Mouse (Mus musculus) limb, embryonic 11.5 days (tissue): ENCODE data around the gene Tekt2. TPM values are rescaled to one million over a fixed set of nuclear protein-coding genes. Genes with fewer than 3 reads are reported as not detected.
A peak's percentile ranks its signal among the peaks of the same experiment; 100 is the strongest.

Source experiments
- ATAC-seq: fragments of 200-750 bp; cut with Nextera tagmentation; 2 replicates; pipeline ENCODE4 v1.8.0; 2017; ENCODE audit warnings: low read depth; ENCODE audit not compliant: insufficient number of reproducible peaks, low FRiP score, low TSS enrichment
- DNase-seq: peaks from one replicate; pipeline ENCODE4 v3.0.0-alpha.2; 2015; ENCODE audit warnings: low spot score
- H3K27ac ChIP-seq: fragments of 300-500 bp; sonication (generic); replicated peaks from 2 replicates; pipeline ENCODE4 v1.5.1; 2014; ENCODE audit warnings: low read depth, mild to moderate bottlenecking, low read length
- H3K27me3 ChIP-seq: fragments of 300-500 bp; sonication (generic); 2 replicates; pipeline ENCODE4 v1.6.1; 2014; ENCODE audit warnings: mild to moderate bottlenecking, low read length, mixed read lengths; ENCODE audit not compliant: control insufficient read depth, insufficient read depth
- H3K36me3 ChIP-seq: fragments of 300-500 bp; sonication (generic); 2 replicates; pipeline ENCODE4 v1.6.1; 2014; ENCODE audit warnings: mild to moderate bottlenecking, low read length, moderate library complexity, mixed read lengths; ENCODE audit not compliant: control insufficient read depth, insufficient read depth
- H3K4me1 ChIP-seq: fragments of 300-500 bp; sonication (generic); 2 replicates; pipeline ENCODE4 v1.6.1; 2014; ENCODE audit warnings: low read length, mixed read lengths; ENCODE audit not compliant: control insufficient read depth, insufficient read depth
- H3K4me2 ChIP-seq: fragments of 300-500 bp; sonication (generic); 2 replicates; pipeline ENCODE4 v1.6.1; 2014; ENCODE audit warnings: low read depth, mild to moderate bottlenecking, moderate library complexity; ENCODE audit not compliant: severe bottlenecking
- H3K4me3 ChIP-seq: fragments of 300-500 bp; sonication (generic); 2 replicates; pipeline ENCODE4 v1.5.1; 2014; ENCODE audit warnings: low read depth, low read length
- H3K9ac ChIP-seq: fragments of 300-500 bp; sonication (generic); 2 replicates; pipeline ENCODE4 v1.6.1; 2014; ENCODE audit warnings: mild to moderate bottlenecking, low read length
- H3K9me3 ChIP-seq: fragments of 300-500 bp; sonication (generic); 2 replicates; pipeline ENCODE4 v1.6.1; 2016; ENCODE audit warnings: low read length; ENCODE audit not compliant: control insufficient read depth
- WGBS: fragments of 180-500 bp; shearing (Covaris S2); extraction: QIAGEN DNeasy Blood & Tissue Kit; methylation state at CpG from one replicate; pipeline ENCODE4 v1.1.7; 2014; 5-methylcytosine and 5-hydroxymethylcytosine counted together
- polyA plus RNA-seq: library from polyadenylated mRNA; unstranded; fragments of >200 nt; fragmentation: Nextera tagmentation; extraction: Ambion mirVana; gene quantifications from 2 replicates; pipeline ENCODE4 v1.2.1, GENCODE M21; 2014

Tekt2 gene
- polyA plus RNA-seq, 1 experiment from 2014 or later = 2.6 TPM

DNA sequence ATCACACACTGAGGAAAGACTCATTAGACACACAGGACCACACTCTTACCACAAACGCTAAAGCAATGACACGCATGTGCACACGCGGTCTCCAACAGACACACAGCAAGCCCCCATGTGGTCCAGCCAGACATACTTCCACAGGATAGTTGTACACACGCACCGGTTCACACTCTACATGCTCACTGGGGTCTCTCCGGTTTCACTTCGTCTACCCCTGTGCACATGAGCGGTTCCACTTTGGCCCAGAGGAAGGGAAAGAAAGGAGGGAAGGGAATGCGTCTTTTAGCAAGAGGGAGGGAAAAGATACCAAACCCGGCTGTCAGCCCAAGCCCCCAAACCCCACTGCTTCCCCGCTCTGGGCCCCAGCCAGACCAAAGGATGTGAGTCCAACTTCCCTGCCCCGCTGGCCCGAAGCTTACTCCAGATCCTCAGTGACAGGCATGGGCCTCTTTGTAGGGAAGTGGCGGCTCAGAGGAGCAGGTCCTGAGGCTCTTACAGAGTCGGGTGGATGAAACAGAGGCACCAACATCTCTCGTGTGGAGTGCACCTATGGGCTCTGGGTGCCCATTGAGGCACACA is 37.3 kb downstream of the Tekt2 start:
- Histone ChIP-seq H3K36me3 (no peaks in the 10 kb centered on the region), H3K9me3 (no peaks in the 10 kb centered on the region), H3K4me1 (peaks cover 9% of the 10 kb centered on the region; the same call in 1 of the 2 replicates), H3K9ac (no peak overlapping the region), H3K27ac (no peak overlapping the region), H3K27me3 (peaks cover 46% of the 10 kb centered on the region), H3K4me2 (no peak overlapping the region), H3K4me3 (no peak overlapping the region)
- 38% methylated on average over 17 of the region's 17 CpGs for WGBS
- DNase-seq (no peak), ATAC-seq (no peak)

DNA sequence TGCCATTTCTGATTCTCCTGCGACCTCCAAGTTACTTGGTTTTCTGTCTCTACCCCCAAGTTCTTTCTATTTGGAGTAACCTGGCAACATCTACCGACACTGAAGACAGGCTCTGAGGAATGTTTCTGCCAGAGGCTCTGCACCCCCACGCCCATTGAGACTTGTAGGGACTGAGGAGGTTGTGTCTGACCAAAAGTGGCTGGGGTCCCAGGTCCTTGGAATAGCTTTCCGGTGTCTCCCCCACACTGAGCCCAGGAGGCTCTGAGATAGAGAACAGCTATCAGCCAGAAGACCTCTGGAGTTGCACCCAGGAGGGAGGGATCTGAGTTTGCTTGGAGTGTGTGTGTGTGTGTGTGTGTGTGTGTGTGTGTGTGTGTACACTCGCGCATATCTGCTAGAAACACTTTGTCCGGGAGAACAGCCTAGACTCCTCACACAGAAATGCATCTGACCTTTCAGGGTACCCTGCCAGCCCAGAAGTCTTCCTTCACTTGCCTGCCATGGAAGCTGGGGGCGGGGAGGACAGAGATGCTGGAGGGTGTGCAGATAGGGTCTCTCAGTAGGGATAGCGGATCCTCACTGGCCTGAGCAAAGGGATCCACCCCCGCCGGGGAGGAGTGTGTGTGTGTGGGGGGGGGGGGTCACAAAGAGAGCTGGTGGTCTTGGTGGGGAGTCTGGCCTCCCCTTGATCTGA is 38.0 kb downstream of the Tekt2 start:
- H3K9ac ChIP-seq = no peak overlapping the region
- DNase-seq = no peak
- H3K36me3 ChIP-seq = no peaks in the 10 kb centered on the region
- H3K4me3 ChIP-seq = no peak overlapping the region
- ATAC-seq = no peak
- H3K4me2 ChIP-seq = peak overlapping the region; percentile 60; the same call in 1 of the 2 replicates
- WGBS = 40% methylated on average over 11 of the region's 11 CpGs
- peaks cover 9% of the 10 kb centered on the region; the same call in 1 of the 2 replicates for H3K4me1 ChIP-seq
- H3K27me3 ChIP-seq = peaks cover 46% of the 10 kb centered on the region
- no peak overlapping the region for H3K27ac ChIP-seq
- H3K9me3 ChIP-seq = no peaks in the 10 kb centered on the region

DNA sequence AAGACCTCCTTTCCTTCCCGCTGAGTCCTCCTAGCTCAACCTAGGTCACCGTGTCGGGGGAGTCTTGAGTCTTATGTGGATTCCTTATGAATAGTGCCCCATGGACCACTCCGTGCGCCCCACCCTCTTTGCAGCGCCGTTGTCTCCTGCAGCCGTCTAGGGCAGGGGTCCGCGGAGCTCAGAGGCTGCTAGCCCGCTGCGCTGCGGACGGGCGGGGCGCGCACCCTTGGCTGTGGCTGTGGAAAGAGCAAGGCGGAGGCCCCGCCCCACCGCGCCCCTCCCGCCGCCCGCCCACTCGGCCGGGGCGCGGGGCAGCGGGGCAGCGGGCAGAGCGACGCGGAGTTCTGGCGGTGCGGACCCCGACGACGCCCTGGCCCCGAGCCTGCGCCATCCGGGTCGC is 39.0 kb downstream of the Tekt2 start, which contains the start of gene Col8a2:
Col8a2 (plus strand) TSS at position 302 of the 400 bp plus-strand sequence.
- no peak within 1 kb of the TSS for H3K27ac ChIP-seq
- ATAC-seq (no peak), DNase-seq (no peak)
- peak within 1 kb of the TSS; percentile 29 for H3K4me3 ChIP-seq
- WGBS = 3% methylated on average over 39 of the region's 42 CpGs
- peaks cover 9% of the 10 kb centered on the region; the same call in 1 of the 2 replicates for H3K4me1 ChIP-seq
- H3K36me3 ChIP-seq = no peaks in the 10 kb centered on the region
- no peaks in the 10 kb centered on the region for H3K9me3 ChIP-seq
- H3K9ac ChIP-seq = peak within 1 kb of the TSS; percentile 49
- peak within 1 kb of the TSS; percentile 60 for H3K4me2 ChIP-seq
- peaks cover 46% of the 10 kb centered on the region for H3K27me3 ChIP-seq

DNA sequence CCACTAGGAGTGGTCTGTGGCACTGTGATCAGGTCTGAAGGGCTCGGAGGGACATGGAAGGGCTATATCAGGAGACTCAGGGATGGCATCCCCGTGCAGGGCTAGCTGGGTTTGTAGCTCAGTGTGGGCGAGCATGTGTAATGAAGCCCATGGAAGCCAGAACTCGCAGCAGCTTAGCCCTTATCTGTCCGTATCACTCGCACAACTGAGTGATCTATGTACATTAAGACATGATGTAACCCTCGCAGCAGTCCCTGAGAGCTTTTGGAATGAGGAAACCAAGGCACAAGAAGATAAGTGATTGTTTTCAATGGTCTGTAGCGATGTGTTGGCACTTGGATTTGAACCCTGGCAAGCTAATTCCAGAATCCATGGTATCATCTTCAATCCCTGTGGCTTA is 41.9 kb downstream of the Tekt2 start:
- no peak overlapping the region for H3K4me3 ChIP-seq
- H3K9me3 ChIP-seq = no peaks in the 10 kb centered on the region
- ATAC-seq = no peak
- no peaks in the 10 kb centered on the region for H3K36me3 ChIP-seq
- H3K4me1 ChIP-seq = peaks cover 12% of the 10 kb centered on the region
- H3K27me3 ChIP-seq = peaks cover 34% of the 10 kb centered on the region
- no peak overlapping the region for H3K9ac ChIP-seq
- 85% methylated on average over 8 of the region's 8 CpGs for WGBS
- no peak for DNase-seq
- no peak overlapping the region for H3K27ac ChIP-seq
- H3K4me2 ChIP-seq = no peak overlapping the region

DNA sequence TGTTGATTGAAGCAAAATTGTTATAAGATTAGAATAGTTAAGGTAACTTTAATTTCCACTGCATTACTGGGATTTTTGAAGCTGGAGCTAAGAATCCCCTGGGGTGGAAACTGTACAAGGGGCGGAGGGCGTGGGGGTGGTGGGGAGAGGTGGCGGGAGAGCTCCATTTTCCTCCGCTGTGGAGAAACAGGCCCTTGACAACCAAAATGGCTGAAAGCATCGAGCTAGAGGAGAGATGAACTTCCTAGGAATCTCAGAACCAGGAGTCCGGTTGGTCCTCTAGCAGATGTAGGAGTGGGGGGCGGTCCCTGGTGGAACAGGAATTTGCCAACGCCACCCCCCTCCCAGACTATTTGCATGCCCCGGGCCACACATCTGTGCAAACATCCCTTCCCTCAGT is 43.8 kb downstream of the Tekt2 start:
- Histone ChIP-seq H3K9ac (no peak overlapping the region), H3K4me1 (peaks cover 23% of the 10 kb centered on the region), H3K4me2 (no peak overlapping the region), H3K27me3 (peaks cover 20% of the 10 kb centered on the region), H3K4me3 (no peak overlapping the region), H3K27ac (no peak overlapping the region), H3K36me3 (no peaks in the 10 kb centered on the region), H3K9me3 (no peaks in the 10 kb centered on the region)
- ATAC-seq = no peak
- WGBS = 73% methylated on average over 9 of the region's 9 CpGs
- DNase-seq = no peak

DNA sequence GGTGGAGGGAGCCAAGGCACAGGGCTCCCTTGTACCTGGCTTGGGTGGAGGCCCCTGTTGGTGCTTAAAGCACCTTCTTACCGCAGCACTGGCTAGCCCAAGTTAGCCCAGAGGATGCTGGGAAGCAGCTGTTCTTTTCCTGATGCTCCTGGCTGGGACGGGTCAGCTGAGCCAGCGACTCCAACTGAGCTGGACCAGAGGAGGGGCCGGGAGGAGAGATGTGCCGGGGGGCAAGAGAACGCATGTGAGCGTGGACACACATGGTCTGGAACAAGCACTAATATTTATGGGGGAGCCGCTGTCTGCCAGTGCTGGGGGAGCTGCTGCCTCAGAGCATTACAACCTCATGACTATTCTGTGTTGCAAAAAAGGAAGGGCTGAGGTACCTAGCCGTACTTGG is 46.5 kb downstream of the Tekt2 start:
- no peak overlapping the region for H3K4me3 ChIP-seq
- H3K36me3 ChIP-seq = peaks cover 2% of the 10 kb centered on the region; the same call in 1 of the 2 replicates
- no peaks in the 10 kb centered on the region for H3K9me3 ChIP-seq
- ATAC-seq = no peak; the same call in 1 of the 2 replicates
- peak overlapping the region; percentile 43 for H3K9ac ChIP-seq
- peak overlapping the region; percentile 87 for H3K27ac ChIP-seq
- H3K27me3 ChIP-seq = 0 out of 2 replicates have a peak, but pooled peaks cover 4% of the 10 kb centered on the region
- DNase-seq = no peak
- H3K4me2 ChIP-seq = peak overlapping the region; percentile 47; the same call in 1 of the 2 replicates
- 28% methylated on average over 9 of the region's 9 CpGs for WGBS
- H3K4me1 ChIP-seq = peaks cover 19% of the 10 kb centered on the region

DNA sequence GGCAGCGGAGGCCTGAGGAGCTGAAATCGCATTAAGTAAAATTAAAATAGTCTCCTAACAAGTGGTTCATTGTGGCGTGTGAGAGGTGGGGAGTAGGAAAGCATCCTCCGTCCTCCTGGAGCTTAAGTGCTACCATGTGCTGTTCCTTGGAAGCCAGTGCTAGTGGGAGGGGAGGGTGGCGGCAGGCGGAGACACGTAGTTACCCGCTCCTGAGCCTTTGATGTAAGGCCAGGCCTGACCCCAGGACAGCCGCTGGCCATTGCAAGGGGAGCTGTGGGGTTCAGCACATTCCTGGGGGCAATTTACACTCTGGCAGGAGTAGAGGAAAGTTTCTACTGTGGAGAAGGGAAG is 46.9 kb downstream of the Tekt2 start:
- peak overlapping the region; percentile 43 for H3K9ac ChIP-seq
- peak; percentile 76 for DNase-seq
- peaks cover 19% of the 10 kb centered on the region for H3K4me1 ChIP-seq

DNA sequence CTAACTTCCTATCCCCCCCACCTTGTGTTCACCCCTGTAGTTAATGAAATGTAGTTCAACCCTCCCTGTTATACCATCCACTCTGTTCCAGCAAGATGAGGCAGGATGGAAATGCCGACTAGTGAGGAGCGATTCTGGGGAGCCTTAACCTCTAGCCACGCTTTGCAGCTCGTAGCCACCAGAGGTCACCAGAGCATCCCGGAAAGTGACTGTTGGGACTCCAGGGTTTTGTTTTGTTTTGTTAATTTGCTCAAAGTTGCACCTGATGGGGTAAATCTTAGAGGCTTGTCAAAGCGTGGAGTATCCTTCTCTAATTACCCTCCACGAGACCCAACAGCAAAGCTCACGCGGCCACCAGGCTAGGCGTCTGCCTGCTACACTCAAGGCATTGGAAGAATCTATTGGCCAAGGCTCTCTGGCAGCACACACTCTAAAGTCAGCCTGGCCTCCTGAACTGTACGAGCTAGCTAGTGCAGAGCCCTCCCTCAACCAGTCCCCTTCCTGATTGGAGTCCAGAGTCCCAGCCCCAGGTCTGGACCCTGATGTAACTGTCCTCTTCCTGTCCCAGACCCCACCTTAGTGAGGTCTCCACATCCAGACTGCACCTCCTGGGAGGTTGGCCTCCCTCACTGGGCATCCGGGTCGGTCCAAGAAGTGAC is 47.5 kb downstream of the Tekt2 start:
- Histone ChIP-seq H3K9ac (peak overlapping the region; percentile 43; the same call in 1 of the 2 replicates), H3K27me3 (no peaks in the 10 kb centered on the region), H3K4me1 (peaks cover 19% of the 10 kb centered on the region), H3K4me3 (no peak overlapping the region), H3K36me3 (peaks cover 7% of the 10 kb centered on the region; the same call in 1 of the 2 replicates), H3K27ac (peak overlapping the region; percentile 87), H3K9me3 (no peaks in the 10 kb centered on the region), H3K4me2 (peak overlapping the region; percentile 47)
- WGBS = 3% methylated on average over 13 of the region's 13 CpGs
- ATAC-seq = peak; percentile 58
- DNase-seq = peak; percentile 85

More for the DNA sequence above, 46.9 kb downstream of the Tekt2 start:
- WGBS = 7% methylated on average over 9 of the region's 9 CpGs
- H3K27ac ChIP-seq = peak overlapping the region; percentile 87
- 0 out of 2 replicates have a peak, but pooled peaks cover 3% of the 10 kb centered on the region for H3K27me3 ChIP-seq
- peak overlapping the region; percentile 47 for H3K4me2 ChIP-seq
- no peak overlapping the region for H3K4me3 ChIP-seq
- no peaks in the 10 kb centered on the region for H3K9me3 ChIP-seq
- peak; percentile 72 for ATAC-seq
- peaks cover 4% of the 10 kb centered on the region; the same call in 1 of the 2 replicates for H3K36me3 ChIP-seq
